Mouse (Mus musculus) cortical plate, adult 2 months (tissue): ENCODE measurements around the gene Dhh. TPM values are rescaled to one million over a fixed set of nuclear protein-coding genes. Genes with fewer than 3 reads are reported as not detected.
A peak's percentile ranks its signal among the peaks of the same experiment; 100 is the strongest.

ENCODE experiments used
- H3K27ac ChIP-seq: fragments of 200-500 bp; 2 replicates; pipeline ENCODE4 v1.5.1; 2012; ENCODE audit warnings: low read length, control low read depth, inconsistent platforms; ENCODE audit not compliant: insufficient read depth
- H3K4me1 ChIP-seq: fragments of 200-500 bp; 2 replicates; pipeline ENCODE4 v1.6.1; 2011; ENCODE audit warnings: low read length; ENCODE audit not compliant: control insufficient read depth, insufficient read depth
- H3K4me3 ChIP-seq: fragments of 200-500 bp; 2 replicates; pipeline ENCODE4 v1.5.1; 2011; ENCODE audit warnings: mild to moderate bottlenecking, low read length, control low read depth; ENCODE audit not compliant: insufficient read depth
- CTCF ChIP-seq: fragments of 200-500 bp; IDR thresholded peaks from 2 replicates; pipeline ENCODE4 v1.5.1; 2011; ENCODE audit warnings: mild to moderate bottlenecking, control low read depth, low read length; ENCODE audit not compliant: insufficient read depth; ENCODE audit errors: extremely low read depth
- POLR2A ChIP-seq: fragments of 200-500 bp; IDR thresholded peaks from 2 replicates; pipeline ENCODE4 v1.6.1; 2011; ENCODE audit warnings: mild to moderate bottlenecking, low read length, control low read depth; ENCODE audit not compliant: insufficient read depth; ENCODE audit errors: extremely low read depth
- polyA plus RNA-seq: library from polyadenylated mRNA; depleted of rRNA; stranded (reverse); fragments of >200 nt; gene quantifications from 2 replicates; pipeline ENCODE4 v1.2.3, GENCODE M21; 2012

The Dhh gene
- polyA plus RNA-seq, 1 experiment: 0.25 TPM

DNA sequence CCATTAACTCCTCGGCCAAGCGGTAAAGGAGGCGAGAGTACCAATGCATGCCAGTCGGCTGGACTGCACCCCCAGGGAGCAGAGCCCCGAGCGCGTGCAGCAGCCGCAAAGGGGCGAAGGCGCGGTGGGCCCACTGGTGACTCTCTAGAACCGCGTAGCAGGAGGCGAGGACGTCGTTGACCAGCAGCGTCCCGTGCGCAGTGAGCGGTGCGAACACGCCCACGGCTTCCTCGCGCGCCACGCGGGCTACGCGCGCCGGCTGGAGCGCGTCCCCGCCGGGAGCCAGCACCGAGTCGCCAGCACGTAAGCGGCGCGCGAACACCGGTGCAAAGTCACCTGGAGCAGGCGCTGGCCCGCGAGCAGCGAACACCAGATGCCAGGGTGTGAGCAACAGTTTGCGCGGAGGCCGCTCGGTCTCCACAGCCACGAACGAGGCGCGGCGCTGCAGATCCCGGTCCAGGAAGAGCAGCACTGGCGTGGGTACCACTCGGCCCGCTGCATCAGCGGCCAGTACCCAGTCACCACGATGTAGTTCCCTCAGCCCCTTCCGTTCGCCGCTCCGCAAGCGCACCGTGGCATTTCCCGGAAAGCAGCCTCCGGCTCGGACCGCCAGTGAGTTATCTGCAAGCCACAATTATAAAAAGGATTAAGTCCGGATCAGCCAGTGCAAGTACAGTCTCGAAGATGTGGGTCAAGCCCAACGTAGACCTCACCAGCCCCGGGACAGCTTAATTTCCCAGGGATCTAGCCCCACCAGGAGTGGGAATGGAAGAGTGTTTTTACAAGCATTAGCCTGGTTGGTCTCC lies 4.2 kb downstream of the Dhh start, which contains the start of gene Rhebl1:
TSS of gene Rhebl1 (minus strand) at position 601 of the 806 bp plus-strand sequence.
- peak within 1 kb of the TSS; percentile 44 for H3K4me3 ChIP-seq
- no peak within 1 kb of the TSS for H3K27ac ChIP-seq
- H3K4me1 ChIP-seq: peaks cover 3% of the 10 kb centered on the region
- TF ChIP-seq POLR2A (no peak), CTCF (no peak)

DNA sequence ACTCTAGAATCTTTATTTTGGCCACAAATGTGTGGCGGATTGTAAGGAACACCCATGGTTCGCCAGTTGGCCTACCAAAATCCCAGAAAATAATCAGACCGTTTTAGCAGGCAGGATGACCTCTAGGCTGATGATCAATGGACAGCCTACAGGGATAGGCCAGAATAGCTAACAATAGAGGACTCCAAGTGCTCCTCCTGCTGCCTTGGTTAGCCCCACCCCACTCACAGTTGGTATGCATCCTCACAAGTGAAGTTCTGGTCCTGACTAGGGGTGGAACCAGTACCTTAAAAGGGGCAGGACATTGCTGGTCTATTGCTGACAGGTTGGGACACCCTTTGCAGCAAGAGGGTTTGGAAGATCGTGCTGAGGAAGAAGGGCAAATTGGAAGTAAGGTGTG lies 5.3 kb downstream of the Dhh start:
- H3K27ac ChIP-seq: no peak overlapping the region
- no peak overlapping the region for H3K4me3 ChIP-seq
- peaks cover 3% of the 10 kb centered on the region for H3K4me1 ChIP-seq
- TF ChIP-seq CTCF (no peak), POLR2A (no peak)

- Histone ChIP-seq H3K27ac (no peak overlapping the region), H3K4me1 (peaks cover 3% of the 10 kb centered on the region), H3K4me3 (no peak overlapping the region)
- TF ChIP-seq CTCF (peak; percentile 98), POLR2A (no peak)
Observed at GRCm38 (mm10) chr15:98891907-98892606, 6.3 kb downstream of the Dhh start.

GRCm38 (mm10) chr15:98891198-98891742 lies 7.1 kb downstream of the Dhh start:
- TF ChIP-seq POLR2A (no peak), CTCF (no peak)
- Histone ChIP-seq H3K4me1 (peaks cover 3% of the 10 kb centered on the region), H3K27ac (no peak overlapping the region), H3K4me3 (no peak overlapping the region)

DNA sequence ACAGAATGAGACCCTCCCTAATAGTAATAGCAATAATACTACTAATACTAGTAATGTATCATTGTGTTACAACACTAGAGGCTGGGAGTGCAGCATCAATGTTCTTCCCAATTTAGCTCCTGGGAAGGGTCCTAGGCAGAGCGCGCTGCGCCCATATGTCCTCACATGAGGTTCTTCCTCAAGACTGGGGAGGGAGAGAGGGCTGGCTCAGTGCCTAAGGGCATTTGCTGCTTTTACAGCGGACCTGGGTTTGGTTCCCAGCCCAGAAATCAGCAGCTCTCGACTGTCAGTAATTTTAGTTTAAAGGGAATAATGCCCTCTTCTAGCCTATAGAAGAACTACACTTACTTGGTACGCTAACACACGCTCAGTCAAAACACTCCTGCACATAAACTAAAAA lies 10.8 kb downstream of the Dhh start:
- no peak overlapping the region for H3K4me3 ChIP-seq

DNA sequence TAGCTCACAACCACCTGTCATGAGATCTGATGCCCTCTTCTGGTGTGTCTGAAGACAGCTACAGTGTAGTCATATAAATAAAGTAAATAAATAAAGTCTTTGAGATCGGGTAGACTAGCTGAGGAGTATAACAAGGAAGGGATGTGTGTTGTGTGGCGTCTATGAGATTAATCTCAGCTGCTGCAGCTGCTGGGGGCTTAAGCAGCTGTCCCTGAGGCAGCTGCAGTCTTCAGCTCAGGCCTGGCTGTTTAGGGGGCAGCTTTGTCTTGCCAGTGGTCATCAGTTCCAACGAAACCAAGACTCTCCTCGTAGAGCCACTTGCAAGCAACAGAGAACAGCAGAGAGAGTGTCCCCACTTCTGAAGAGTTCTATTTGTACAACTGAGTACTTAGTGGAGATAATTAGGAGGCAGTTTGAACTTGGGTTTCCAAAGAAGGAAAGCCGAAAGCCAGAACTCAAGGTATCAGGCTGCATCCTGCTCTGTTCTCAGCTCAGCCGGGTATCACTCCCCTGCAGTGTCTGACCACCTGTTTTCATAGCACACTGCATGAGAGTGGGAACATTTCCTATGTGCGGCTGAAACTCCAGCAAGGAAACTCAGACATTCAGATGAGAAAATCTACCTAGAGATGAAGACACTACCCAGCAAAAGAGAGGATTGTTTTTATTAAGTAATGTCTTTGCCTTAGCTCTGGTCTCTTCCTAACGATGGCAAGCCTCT lies 11.5 kb downstream of the Dhh start:
- TF ChIP-seq POLR2A: no peak
- no peak for TF ChIP-seq CTCF
- Histone ChIP-seq H3K27ac (no peak overlapping the region), H3K4me1 (no peaks in the 10 kb centered on the region), H3K4me3 (no peak overlapping the region)

More for the DNA sequence above, 10.8 kb downstream of the Dhh start:
- Histone ChIP-seq H3K27ac (no peak overlapping the region), H3K4me1 (no peaks in the 10 kb centered on the region)
- TF ChIP-seq CTCF (no peak), POLR2A (no peak)

DNA sequence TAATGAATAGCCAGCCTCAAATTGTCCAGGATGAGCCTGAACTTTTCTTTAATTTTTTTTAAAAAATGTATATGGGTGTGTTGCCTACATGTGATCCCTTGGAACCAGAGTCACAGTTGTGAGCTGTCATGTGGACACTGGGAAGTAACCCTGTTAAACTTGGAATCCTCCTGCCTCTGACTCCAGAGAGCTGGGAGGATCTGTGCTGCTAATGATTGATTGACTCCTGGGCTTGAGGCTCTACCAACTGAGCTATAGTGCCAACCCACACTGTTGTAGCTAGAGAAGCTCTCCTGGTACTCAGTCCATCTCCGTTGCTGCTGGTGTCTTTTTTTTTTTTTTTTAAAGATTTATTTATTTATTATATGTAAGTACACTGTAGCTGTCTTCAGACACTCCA lies 14.2 kb downstream of the Dhh start:
- Histone ChIP-seq H3K4me3 (no peak overlapping the region), H3K27ac (no peak overlapping the region), H3K4me1 (0 out of 2 replicates have a peak, but pooled peaks cover 3% of the 10 kb centered on the region)
- TF ChIP-seq POLR2A (no peak), CTCF (no peak)

DNA sequence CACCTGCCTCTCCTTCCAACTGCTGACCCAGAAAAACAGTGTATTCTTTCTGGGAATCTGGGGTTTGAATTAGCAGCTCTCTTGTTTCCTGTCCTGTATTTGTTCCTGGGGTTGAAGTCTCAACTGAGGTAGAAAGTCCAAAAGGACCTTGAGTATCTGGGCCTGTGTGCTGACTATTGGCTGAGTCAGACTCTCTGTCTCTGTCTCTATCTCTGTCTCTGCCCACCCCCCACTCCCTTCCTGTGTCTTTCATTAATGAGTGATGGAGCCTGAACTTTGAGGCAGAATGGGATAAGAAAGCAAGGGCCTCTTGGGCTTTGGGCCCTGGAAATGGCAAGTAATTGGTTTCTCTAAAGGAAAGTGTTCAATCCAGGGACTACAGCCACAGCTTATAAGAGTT lies 14.7 kb downstream of the Dhh start:
- no peak overlapping the region for H3K4me3 ChIP-seq
- TF ChIP-seq CTCF: no peak
- TF ChIP-seq POLR2A: no peak
- 0 out of 2 replicates have a peak, but pooled peaks cover 3% of the 10 kb centered on the region for H3K4me1 ChIP-seq
- H3K27ac ChIP-seq: no peak overlapping the region

- Histone ChIP-seq H3K27ac (no peak overlapping the region), H3K4me1 (0 out of 2 replicates have a peak, but pooled peaks cover 3% of the 10 kb centered on the region), H3K4me3 (no peak overlapping the region; the same call in 1 of the 2 replicates)
- TF ChIP-seq CTCF (no peak), POLR2A (no peak)
Observed at GRCm38 (mm10) chr15:98881656-98882008, 16.7 kb downstream of the Dhh start.
